ENCODE assay signal across 8 mouse cellular contexts in the genomic region with DNA sequence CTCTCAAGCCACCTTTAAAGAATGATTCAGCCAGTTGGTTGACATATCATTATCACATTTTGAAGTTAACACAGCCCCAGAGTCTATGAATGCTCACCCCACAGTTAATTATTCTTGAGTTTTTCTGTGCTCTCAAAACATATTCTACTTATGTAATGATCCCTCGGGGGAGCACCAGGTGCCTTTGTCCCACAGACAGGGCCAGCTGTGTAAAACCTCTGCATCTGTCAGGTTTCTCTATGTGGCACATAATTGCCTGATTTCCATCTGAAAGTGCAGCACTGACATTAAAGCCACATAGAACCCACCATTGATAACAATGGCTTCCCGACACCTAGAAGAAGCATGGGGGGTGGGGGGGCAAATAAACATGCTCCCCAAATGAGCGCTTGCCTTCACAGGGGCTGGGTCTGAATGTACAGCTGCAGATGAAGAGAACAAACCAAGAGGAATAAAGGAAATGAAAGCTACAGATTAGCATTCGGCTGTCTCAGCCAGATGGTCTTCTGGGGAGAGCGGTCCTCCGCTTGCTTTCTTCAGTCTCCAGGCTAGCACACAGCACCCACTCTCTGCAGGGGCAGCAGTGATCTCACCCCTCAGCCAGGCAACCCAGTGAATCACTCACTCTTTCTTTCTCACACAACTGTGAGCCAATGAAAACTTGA.
DNase-seq lines count a peak whose midpoint lies in the region; ATAC-seq lines count a peak whose summit lies in the region.

No protein-coding gene starts in this region.

- no peaks in the 10 kb centered on the region for H3K27me3 ChIP-seq in neural tube, embryonic 12.5 days (replicated peaks)
- no peaks in the 10 kb centered on the region for H3K27me3 ChIP-seq in forebrain, embryonic 11.5 days (ENCODE audit: control insufficient read depth, insufficient read depth, low read length)
- no peaks in the 10 kb centered on the region for H3K27me3 ChIP-seq in kidney, embryonic 14.5 days (ENCODE audit: control insufficient read depth, insufficient read depth, low read length)

- WGBS in neural tube, embryonic 12.5 days, result 54% methylated on average over 6 of the region's 6 CpGs
- 33% methylated on average over 6 of the region's 6 CpGs for WGBS in forebrain, embryonic 11.5 days
- WGBS in kidney, embryonic 14.5 days, result 72% methylated on average over 6 of the region's 6 CpGs

- peak; percentile 44; the same call in 1 of the 2 replicates for ATAC-seq in neural tube, embryonic 12.5 days (ENCODE audit: low FRiP score, low read depth)
- ATAC-seq in forebrain, embryonic 11.5 days (replicated peaks; ENCODE audit: low FRiP score), result peak; percentile 87
- no peak for ATAC-seq in kidney, embryonic 14.5 days (ENCODE audit: low FRiP score, low TSS enrichment)

- H3K4me3 ChIP-seq in neural tube, embryonic 12.5 days, result no peak overlapping the region
- no peak overlapping the region for H3K4me3 ChIP-seq in forebrain, embryonic 11.5 days (ENCODE audit: low read depth, low read length)
- H3K4me3 ChIP-seq in kidney, embryonic 14.5 days (ENCODE audit: low read length), result no peak overlapping the region

- H3K9ac ChIP-seq in neural tube, embryonic 12.5 days, result peak overlapping the region; percentile 29; the same call in 1 of the 2 replicates
- H3K9ac ChIP-seq in forebrain, embryonic 11.5 days (ENCODE audit: low read length), result no peak overlapping the region; the same call in 1 of the 2 replicates
- H3K9ac ChIP-seq in kidney, embryonic 14.5 days (ENCODE audit: low read depth, low read length), result no peak overlapping the region

- peak overlapping the region; percentile 28 for H3K4me2 ChIP-seq in neural tube, embryonic 12.5 days (replicated peaks)
- H3K4me2 ChIP-seq in forebrain, embryonic 11.5 days (ENCODE audit: low read depth, low read length, severe bottlenecking), result 0 out of 2 replicates have a peak overlapping the region, but pooled peaks have one; percentile 22
- H3K4me2 ChIP-seq in kidney, embryonic 14.5 days (replicated peaks; ENCODE audit: low read depth, low read length), result no peak overlapping the region

- no peaks in the 10 kb centered on the region for H3K36me3 ChIP-seq in neural tube, embryonic 12.5 days
- H3K36me3 ChIP-seq in forebrain, embryonic 11.5 days (ENCODE audit: control insufficient read depth, insufficient read depth, low read length), result no peaks in the 10 kb centered on the region
- H3K36me3 ChIP-seq in kidney, embryonic 14.5 days (ENCODE audit: control insufficient read depth, insufficient read depth, low read length), result no peaks in the 10 kb centered on the region

- H3K9me3 ChIP-seq in neural tube, embryonic 12.5 days, result no peaks in the 10 kb centered on the region
- no peaks in the 10 kb centered on the region for H3K9me3 ChIP-seq in forebrain, embryonic 11.5 days (ENCODE audit: control insufficient read depth, low read length)
- no peaks in the 10 kb centered on the region for H3K9me3 ChIP-seq in kidney, embryonic 14.5 days (ENCODE audit: control insufficient read depth, low read length)

- H3K4me1 ChIP-seq in neural tube, embryonic 12.5 days, result peaks cover 11% of the 10 kb centered on the region
- H3K4me1 ChIP-seq in forebrain, embryonic 11.5 days (replicated peaks; ENCODE audit: control insufficient read depth, insufficient read depth, low read length), result peaks cover 2% of the 10 kb centered on the region; the same call in 1 of the 2 replicates
- H3K4me1 ChIP-seq in kidney, embryonic 14.5 days (ENCODE audit: control insufficient read depth, insufficient read depth, low read length), result no peaks in the 10 kb centered on the region

- no peak overlapping the region for H3K27ac ChIP-seq in neural tube, embryonic 12.5 days
- H3K27ac ChIP-seq in forebrain, embryonic 11.5 days (ENCODE audit: low read depth, low read length), result peak overlapping the region; percentile 57; the same call in 1 of the 2 replicates
- no peak overlapping the region for H3K27ac ChIP-seq in kidney, embryonic 14.5 days (ENCODE audit: low read depth, low read length)

- DNase-seq in neural tube, embryonic 10.5 days (ENCODE audit: extremely low spot score, low spot score), result no peak
- DNase-seq in forebrain, embryonic 11.5 days (ENCODE audit: low spot score), result no peak
- DNase-seq in layer of hippocampus, postnatal 14 days (ENCODE audit: low spot score in 2 of 2), result peak; percentile 24 to 30
- peak; percentile 65 for DNase-seq in right cerebral cortex, adult 2 months (ENCODE audit: low spot score in 2 of 2)
- DNase-seq in adrenal gland, postnatal 25 days, result no peak
- no peak for DNase-seq in gastrocnemius, postnatal 10 days

Comparison
In these comparisons a context has a peak if more than half of its experiments do, and no peak if none do; other contexts are left out.
1. DNase-seq: peak in layer of hippocampus, postnatal 14 days (2 of 2) and right cerebral cortex, adult 2 months (2 of 2); none in neural tube, embryonic 10.5 days (single experiment), forebrain, embryonic 11.5 days (single experiment), adrenal gland, postnatal 25 days (single experiment) and gastrocnemius, postnatal 10 days (single experiment).